Mouse (Mus musculus) midbrain, embryonic 13.5 days (tissue): ENCODE data around the gene Jsrp1. TPM values are rescaled to one million over a fixed set of nuclear protein-coding genes. Genes with fewer than 3 reads are reported as not detected.
A peak's percentile ranks its signal among the peaks of the same experiment; 100 is the strongest.

ENCODE experiments used
- ATAC-seq: fragments of 200-750 bp; cut with Nextera tagmentation; 2 replicates; pipeline ENCODE4 v1.8.0; 2017; ENCODE audit warnings: mild to moderate bottlenecking, moderate TSS enrichment, moderate library complexity
- H3K27ac ChIP-seq: fragments of 300-500 bp; sonication (generic); 2 replicates; pipeline ENCODE4 v1.5.1; 2015; ENCODE audit warnings: inconsistent platforms, mild to moderate bottlenecking, moderate library complexity
- H3K27me3 ChIP-seq: fragments of 300-500 bp; sonication (generic); 2 replicates; pipeline ENCODE4 v1.6.1; 2015; ENCODE audit warnings: mild to moderate bottlenecking, inconsistent platforms
- H3K36me3 ChIP-seq: fragments of 300-500 bp; sonication (generic); 2 replicates; pipeline ENCODE4 v1.6.1; 2015; ENCODE audit warnings: mild to moderate bottlenecking, inconsistent platforms
- H3K4me1 ChIP-seq: fragments of 300-500 bp; sonication (generic); replicated peaks from 2 replicates; pipeline ENCODE4 v1.6.1; 2015; ENCODE audit warnings: inconsistent platforms
- H3K4me2 ChIP-seq: fragments of 300-500 bp; sonication (generic); replicated peaks from 2 replicates; pipeline ENCODE4 v1.6.1; 2015; ENCODE audit warnings: moderate library complexity, mild to moderate bottlenecking, inconsistent platforms
- H3K4me3 ChIP-seq: fragments of 300-500 bp; sonication (generic); replicated peaks from 2 replicates; pipeline ENCODE4 v1.5.1; 2015; ENCODE audit warnings: mild to moderate bottlenecking, inconsistent platforms
- H3K9ac ChIP-seq: fragments of 300-500 bp; sonication (generic); replicated peaks from 2 replicates; pipeline ENCODE4 v1.6.1; 2015; ENCODE audit warnings: mild to moderate bottlenecking, inconsistent platforms
- H3K9me3 ChIP-seq: fragments of 300-500 bp; sonication (generic); 2 replicates; pipeline ENCODE4 v1.6.1; 2016; ENCODE audit warnings: mild to moderate bottlenecking, inconsistent platforms
- WGBS: fragments of 180-500 bp; shearing (Covaris S2); methylation state at CpG from one replicate; pipeline ENCODE4 v1.1.7; 2015; 5-methylcytosine and 5-hydroxymethylcytosine counted together
- microRNA counts: library from miRNA; unstranded; fragments of <30 nt; microRNA quantifications from one replicate; lab custom pipeline; 2016
- microRNA-seq: library from miRNA; unstranded; fragments of <30 nt; microRNA quantifications from one replicate; pipeline ENCODE4, GENCODE M21; 2016
- polyA plus RNA-seq: library from polyadenylated mRNA; unstranded; fragments of >200 nt; fragmentation: Nextera tagmentation; extraction: Ambion mirVana; gene quantifications from 2 replicates; pipeline ENCODE4 v1.2.1, GENCODE M21; 2015

Gene Jsrp1
- polyA plus RNA-seq, 1 experiment from 2014 or later, result 0.28 TPM

DNA sequence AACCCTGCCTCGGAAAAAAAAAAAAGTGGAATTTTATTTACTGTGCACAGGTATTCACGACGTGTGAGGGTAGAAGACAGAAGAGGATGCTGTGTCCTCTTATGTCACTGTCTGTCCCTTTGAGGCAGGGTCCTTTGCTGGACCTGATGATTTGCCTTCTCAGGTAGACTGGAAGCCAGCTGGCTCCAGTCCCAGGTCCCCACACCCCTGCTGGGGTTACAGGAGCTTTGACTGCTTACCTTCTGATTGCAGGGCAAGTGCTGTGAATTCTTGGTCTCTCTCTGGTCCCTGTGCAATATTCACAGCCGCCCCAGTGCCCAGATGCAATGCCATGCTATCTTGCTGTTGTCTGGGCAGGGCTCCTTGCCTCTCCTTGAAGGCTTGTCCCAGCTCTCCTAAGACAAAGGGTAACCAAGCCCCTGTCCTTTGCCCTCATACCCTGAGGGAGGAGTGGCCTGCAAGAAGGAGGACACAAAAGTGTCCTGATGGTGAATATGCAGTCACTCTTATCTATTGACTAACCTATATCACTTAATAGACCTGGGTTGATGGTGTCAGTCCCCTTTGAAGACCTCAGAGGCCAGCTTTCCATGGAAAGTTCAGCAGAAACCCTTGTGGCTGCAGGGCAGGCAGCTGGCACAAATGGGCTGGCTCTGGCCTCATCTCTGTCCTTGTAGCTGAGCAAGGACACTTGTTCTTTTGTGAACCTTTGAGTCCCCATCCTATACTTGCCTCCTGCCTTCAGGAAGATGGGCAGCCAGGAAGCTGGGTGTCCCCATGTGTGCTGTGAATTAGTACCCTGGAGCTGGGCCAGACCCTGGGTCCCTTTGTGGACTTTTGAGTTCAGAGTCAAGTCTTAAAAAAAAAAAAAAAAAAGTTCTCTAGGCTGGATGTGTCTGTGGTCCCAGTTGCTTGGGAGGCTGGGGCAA lies 52.4 kb downstream of the Jsrp1 start:
- H3K4me1 ChIP-seq, result peaks cover 55% of the 10 kb centered on the region
- 92% methylated on average over 4 of the region's 4 CpGs for whole genome bisulfite sequencing
- no peak overlapping the region for H3K9ac ChIP-seq
- no peaks in the 10 kb centered on the region for H3K27me3 ChIP-seq
- no peak overlapping the region for H3K4me2 ChIP-seq
- H3K9me3 ChIP-seq, result no peaks in the 10 kb centered on the region
- no peak for ATAC-seq
- no peak overlapping the region for H3K4me3 ChIP-seq
- no peak overlapping the region for H3K27ac ChIP-seq
- H3K36me3 ChIP-seq, result peaks cover 7% of the 10 kb centered on the region; the same call in 1 of the 2 replicates

DNA sequence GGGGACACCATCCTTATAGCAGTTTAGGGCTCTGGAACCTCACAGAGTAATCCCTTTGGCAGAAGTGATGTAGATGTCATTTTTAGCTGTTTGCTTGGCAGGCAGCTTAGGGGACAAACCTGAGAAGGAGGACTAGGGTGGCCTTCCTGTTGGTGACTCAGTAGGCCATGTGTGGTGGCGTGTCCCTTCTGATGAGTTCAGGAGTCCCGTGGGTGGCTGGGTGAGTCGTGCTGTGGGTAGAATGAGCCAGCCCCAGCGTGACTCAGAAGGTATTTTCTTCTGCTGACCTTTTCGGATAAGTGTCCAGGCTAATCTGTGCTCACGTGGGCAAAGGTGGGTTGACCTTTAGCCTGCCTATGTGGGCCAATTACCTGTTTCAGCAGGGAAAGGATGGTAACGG lies 54.6 kb downstream of the Jsrp1 start:
- WGBS, result 89% methylated on average over 7 of the region's 7 CpGs
- Histone ChIP-seq H3K27ac (no peak overlapping the region), H3K4me3 (no peak overlapping the region), H3K36me3 (no peaks in the 10 kb centered on the region), H3K4me2 (no peak overlapping the region), H3K9me3 (no peaks in the 10 kb centered on the region), H3K27me3 (no peaks in the 10 kb centered on the region), H3K9ac (peak overlapping the region; percentile 41; the same call in 1 of the 2 replicates), H3K4me1 (peaks cover 62% of the 10 kb centered on the region)
- no peak for ATAC-seq

MicroRNA genes within 50 kb of the gene (microRNA counts, 519-probe panel; counts per million panel counts)
- 110 counts per million, percentile 56 among the panel's probes with 10 or more counts for microRNA mmu-miR-1982 (lab: Ali Mortazavi, UCI)

Small RNA genes lying within 50 kb of the gene (microRNA-seq; reads per million reads assigned to microRNA genes)
- 1.2 reads per million for gene Mir1982

Other genes starting within 250 kb of the Jsrp1 start
- 3.7 and 4.5 TPM in 2 replicates for gene Klf16, start 236.2 kb downstream of the Jsrp1 start, polyA plus RNA-seq
- gene Abhd17a, start 223.2 kb downstream of the Jsrp1 start, polyA plus RNA-seq, result 78.5 and 93.4 TPM in 2 replicates
- gene Scamp4, start 210.6 kb downstream of the Jsrp1 start, polyA plus RNA-seq, result 60.2 and 60.3 TPM in 2 replicates
- 6.1 and 7.6 TPM in 2 replicates for gene Adat3, start 210.6 kb downstream of the Jsrp1 start, polyA plus RNA-seq
- gene Gm49322, start 207.5 kb downstream of the Jsrp1 start, polyA plus RNA-seq, result 4.0 and 4.9 TPM in 2 replicates
- gene Csnk1g2, start 190.7 kb downstream of the Jsrp1 start, polyA plus RNA-seq, result 73.8 and 115 TPM in 2 replicates
- gene Btbd2, start 156.4 kb downstream of the Jsrp1 start, polyA plus RNA-seq, result 60.9 and 80.6 TPM in 2 replicates
- gene Mknk2, start 135.4 kb downstream of the Jsrp1 start, polyA plus RNA-seq, result 49.6 and 60.1 TPM in 2 replicates
- 58.3 and 58.5 TPM in 2 replicates for gene Mob3a, start 111.5 kb downstream of the Jsrp1 start, polyA plus RNA-seq
- gene Izumo4, start 111.3 kb downstream of the Jsrp1 start, polyA plus RNA-seq, result 37.8 and 39.2 TPM in 2 replicates
- gene Ap3d1, start 71.2 kb downstream of the Jsrp1 start, polyA plus RNA-seq, result 94.5 and 96.3 TPM in 2 replicates
- gene Dot1l, start 58.3 kb downstream of the Jsrp1 start, polyA plus RNA-seq, result 19.3 and 23.3 TPM in 2 replicates
- gene Sf3a2, start 15.3 kb downstream of the Jsrp1 start, polyA plus RNA-seq, result 64.1 and 64.9 TPM in 2 replicates
- gene Plekhj1, start 14.9 kb downstream of the Jsrp1 start, polyA plus RNA-seq, result 131 and 150 TPM in 2 replicates
- not detected in 2 replicates for gene Amh, start 8.3 kb downstream of the Jsrp1 start, polyA plus RNA-seq
- 1,319 and 1,425 TPM in 2 replicates for gene Oaz1, start 13.2 kb upstream of the Jsrp1 start, polyA plus RNA-seq
- 1.5 and 1.9 TPM in 2 replicates for gene Lingo3, start 30.5 kb upstream of the Jsrp1 start, polyA plus RNA-seq
- gene Lsm7, start 41.7 kb upstream of the Jsrp1 start, polyA plus RNA-seq, result 249 and 254 TPM in 2 replicates
- gene Sppl2b, start 41.8 kb upstream of the Jsrp1 start, polyA plus RNA-seq, result 56.9 and 61.1 TPM in 2 replicates
- 0.15 and 0.31 TPM in 2 replicates for gene Tmprss9, start 58.4 kb upstream of the Jsrp1 start, polyA plus RNA-seq
- 331 TPM in 2 replicates for gene Timm13, start 87.5 kb upstream of the Jsrp1 start, polyA plus RNA-seq
- 46.9 and 48.2 TPM in 2 replicates for gene Lmnb2, start 104.7 kb upstream of the Jsrp1 start, polyA plus RNA-seq
- 4.0 and 4.9 TPM in 2 replicates for gene Gadd45b, start 116.6 kb upstream of the Jsrp1 start, polyA plus RNA-seq
- 10.4 and 10.9 TPM in 2 replicates for gene Gng7, start 201.4 kb upstream of the Jsrp1 start, polyA plus RNA-seq
- 30.9 and 34.3 TPM in 2 replicates for gene Diras1, start 212.2 kb upstream of the Jsrp1 start, polyA plus RNA-seq
- 43.5 and 45.7 TPM in 2 replicates for gene Slc39a3, start 223.9 kb upstream of the Jsrp1 start, polyA plus RNA-seq
- 316 and 322 TPM in 2 replicates for gene Sgta, start 246.7 kb upstream of the Jsrp1 start, polyA plus RNA-seq